Mouse (Mus musculus): ENCODE data around the gene Zfp322a. TPM values are rescaled to one million over a fixed set of nuclear protein-coding genes. Genes with fewer than 3 reads are reported as not detected.
"Not testable (repeated sequence)": the region's sequence is repeated elsewhere in the genome, so short reads cannot be mapped to it uniquely, and the experiment has no call there.

Zfp322a gene
- total RNA-seq, 2 experiments from 2014 or later, result 34.5 to 43.7 TPM

DNA sequence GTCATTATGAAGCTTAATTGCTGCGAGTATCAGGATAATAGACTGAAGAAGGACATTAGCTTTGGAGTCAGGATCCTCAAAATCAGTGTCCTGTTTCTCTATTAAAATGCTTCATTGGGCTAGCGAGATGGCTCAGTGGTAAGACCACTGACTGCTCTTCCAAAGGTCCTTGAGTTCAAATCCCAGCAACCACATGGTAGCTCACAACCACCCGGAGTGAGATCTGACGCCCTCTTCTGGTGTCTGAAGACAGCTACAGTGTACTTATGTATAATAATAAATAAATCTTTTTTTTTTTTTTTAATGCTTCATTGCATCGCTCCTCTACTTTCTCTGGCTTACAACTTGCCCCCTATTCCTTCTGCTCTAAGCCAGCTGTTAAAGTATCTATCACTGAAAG lies 14.5 kb downstream of the Zfp322a start:
- not testable (repeated sequence) for ATAC-seq (replicated peaks; ENCODE audit: poor library complexity, severe bottlenecking)

- no peak for ATAC-seq (replicated peaks; ENCODE audit: poor library complexity, severe bottlenecking)
These were observed 51.6 kb downstream of the Zfp322a start for GRCm38 (mm10) chr13:23317305-23317889.

DNA sequence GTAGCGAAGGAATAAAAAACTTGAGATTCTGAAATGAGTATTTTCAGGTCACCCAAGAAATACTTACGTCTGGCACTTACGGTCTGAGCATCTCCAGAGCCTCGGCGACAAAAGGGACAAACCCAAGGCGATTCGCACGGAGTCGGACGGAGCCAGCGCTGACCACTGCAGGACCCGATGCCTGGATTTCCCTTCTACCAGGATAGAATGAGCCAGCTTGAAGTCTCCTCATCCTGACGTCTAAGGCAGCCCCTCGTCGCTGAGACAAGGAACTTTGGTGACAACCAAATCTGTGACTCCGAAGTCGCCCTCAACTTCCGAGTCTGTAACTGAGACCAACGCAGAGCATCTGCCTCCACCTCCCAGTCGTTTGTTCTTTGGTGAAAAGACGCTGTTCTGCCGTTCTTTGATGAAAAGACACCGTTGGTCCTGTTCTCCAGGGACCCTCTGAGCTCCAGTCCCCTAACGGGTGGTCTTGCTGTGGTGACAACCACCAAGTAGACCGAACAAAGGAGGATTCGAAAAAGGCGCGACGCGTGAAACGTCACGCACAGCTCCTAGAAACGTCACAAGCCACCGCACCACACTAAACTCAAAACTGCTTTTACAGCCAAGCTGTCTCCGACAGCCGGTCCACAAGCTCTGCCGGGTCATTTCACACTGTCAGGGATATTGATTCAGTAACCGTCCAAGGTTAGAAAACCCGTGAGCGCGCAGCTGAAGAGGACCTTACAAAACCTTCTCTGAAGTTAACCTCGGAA lies 55.9 kb downstream of the Zfp322a start:
- 0 out of 2 replicates have a peak, but pooled peaks have one; percentile 5 for ATAC-seq (replicated peaks; ENCODE audit: poor library complexity, severe bottlenecking)

DNA sequence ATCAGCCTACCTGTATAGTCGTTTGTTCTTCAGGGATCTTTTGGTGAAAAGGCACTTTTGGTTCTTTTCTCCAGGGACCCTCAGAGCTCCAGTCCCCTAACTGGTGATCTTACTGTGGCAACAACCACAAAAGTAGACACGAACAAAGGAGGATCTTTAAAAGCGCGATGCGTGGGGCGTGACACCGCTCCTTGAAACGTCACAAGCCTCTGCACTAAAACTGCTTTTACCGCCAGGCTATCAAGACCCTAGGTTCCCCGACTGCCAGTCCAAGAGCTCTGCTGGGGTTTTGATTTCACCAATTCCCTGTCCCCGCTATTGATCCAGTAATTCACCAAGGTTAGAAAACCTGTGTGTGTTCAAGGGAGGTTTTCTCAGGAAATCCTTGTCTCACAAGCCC lies 59.0 kb downstream of the Zfp322a start:
- no peak for ATAC-seq (replicated peaks; ENCODE audit: poor library complexity, severe bottlenecking)

- ATAC-seq (replicated peaks; ENCODE audit: poor library complexity, severe bottlenecking), result no peak
These were observed 59.5 kb downstream of the Zfp322a start for GRCm38 (mm10) chr13:23309495-23310011.

DNA sequence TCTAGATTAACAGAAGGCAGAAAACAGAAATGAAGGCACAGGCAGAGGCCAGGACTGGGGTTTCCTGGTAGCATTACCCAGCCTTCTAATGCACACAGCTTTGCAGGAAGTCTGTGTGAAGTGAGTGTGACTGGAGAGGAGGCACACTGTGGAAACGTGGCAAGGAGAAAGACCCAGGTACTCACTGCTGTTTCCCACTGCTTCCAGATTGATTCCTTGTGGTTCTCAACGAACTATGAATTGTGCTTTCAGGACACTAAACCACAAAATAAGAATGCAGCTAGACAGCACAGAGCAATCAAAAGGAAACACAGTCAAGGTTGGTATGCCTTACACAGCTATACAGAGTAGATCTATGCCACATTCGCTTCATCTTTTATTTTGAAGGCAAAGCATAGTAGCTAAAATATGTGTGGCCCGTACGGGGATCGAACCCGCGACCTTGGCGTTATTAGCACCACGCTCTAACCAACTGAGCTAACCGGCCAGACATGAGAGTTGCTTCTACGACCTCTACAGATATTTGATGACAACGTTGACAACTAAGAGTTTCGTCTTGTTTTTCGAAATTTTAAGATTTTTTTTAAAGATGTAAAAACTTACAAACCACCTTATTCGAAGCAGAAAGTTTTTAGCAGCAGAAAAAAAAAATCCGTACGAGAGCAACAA lies 60.2 kb downstream of the Zfp322a start:
- ATAC-seq (replicated peaks; ENCODE audit: poor library complexity, severe bottlenecking), result not testable (repeated sequence)

DNA sequence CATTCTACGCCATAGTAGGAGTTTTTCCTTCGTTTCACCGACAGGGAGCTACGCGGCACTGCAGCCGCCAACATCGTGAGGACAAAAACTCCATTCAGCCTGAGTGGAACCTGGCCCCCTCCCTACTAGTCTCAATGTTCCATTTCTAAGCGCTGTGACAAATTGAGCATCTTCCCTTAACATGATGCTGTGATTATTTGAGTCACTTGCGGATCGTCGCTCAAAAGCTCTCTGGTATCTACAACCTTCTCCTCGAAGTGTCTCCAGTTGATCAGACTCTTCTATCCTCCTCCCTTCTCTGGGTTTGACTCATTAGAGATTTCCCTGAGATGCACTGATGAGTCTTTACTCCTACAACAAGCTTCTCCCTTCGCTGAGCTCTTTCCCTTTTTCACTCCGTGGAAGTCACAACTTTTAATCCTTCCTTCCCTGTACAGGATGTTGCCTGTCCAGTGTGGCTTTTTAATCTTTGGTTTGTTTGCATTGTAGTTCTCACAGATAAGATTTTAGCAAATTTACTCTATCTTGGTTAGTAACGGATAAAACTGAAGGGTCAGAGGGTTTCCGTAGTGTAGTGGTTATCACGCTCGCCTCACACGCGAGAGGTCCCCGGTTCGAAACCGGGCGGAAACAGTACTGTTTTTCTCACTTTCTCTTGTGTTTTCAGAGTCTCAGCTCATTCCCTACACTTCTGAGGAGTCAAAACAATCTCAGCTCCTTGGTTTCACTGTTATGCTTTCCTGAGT lies 61.8 kb downstream of the Zfp322a start:
- ATAC-seq (replicated peaks; ENCODE audit: poor library complexity, severe bottlenecking), result no peak

- ATAC-seq (replicated peaks; ENCODE audit: poor library complexity, severe bottlenecking), result no peak
These were observed 62.3 kb downstream of the Zfp322a start for GRCm38 (mm10) chr13:23306707-23307068.

Other genes starting within 250 kb of the Zfp322a start
- gene Vmn1r218, start 236.1 kb downstream of the Zfp322a start, total RNA-seq (2014; fragmentation: Nextera tagmentation), result not detected in 2 replicates
- gene Vmn1r218, start 236.1 kb downstream of the Zfp322a start, total RNA-seq (2017), result not detected in 2 replicates
- gene Vmn1r219, start 209.9 kb downstream of the Zfp322a start, total RNA-seq (2014; fragmentation: Nextera tagmentation), result not detected in 2 replicates
- gene Vmn1r219, start 209.9 kb downstream of the Zfp322a start, total RNA-seq (2017), result not detected in 2 replicates
- not detected in 2 replicates for gene Vmn1r220, start 181.2 kb downstream of the Zfp322a start, total RNA-seq (2014; fragmentation: Nextera tagmentation)
- gene Vmn1r220, start 181.2 kb downstream of the Zfp322a start, total RNA-seq (2017), result not detected in 2 replicates
- gene Vmn1r221, start 155.1 kb downstream of the Zfp322a start, total RNA-seq (2014; fragmentation: Nextera tagmentation), result not detected in 2 replicates
- gene Vmn1r221, start 155.1 kb downstream of the Zfp322a start, total RNA-seq (2017), result not detected in 2 replicates
- gene Vmn1r222, start 133.3 kb downstream of the Zfp322a start, total RNA-seq (2014; fragmentation: Nextera tagmentation), result not detected in 2 replicates
- not detected in 2 replicates for gene Vmn1r222, start 133.3 kb downstream of the Zfp322a start, total RNA-seq (2017)
- gene Vmn1r223, start 122.1 kb downstream of the Zfp322a start, total RNA-seq (2014; fragmentation: Nextera tagmentation), result not detected in 2 replicates
- not detected in 2 replicates for gene Vmn1r223, start 122.1 kb downstream of the Zfp322a start, total RNA-seq (2017)
- 2.9 and 5.7 TPM in 2 replicates for gene Abt1, start 54.7 kb upstream of the Zfp322a start, total RNA-seq (2014; fragmentation: Nextera tagmentation)
- gene Abt1, start 54.7 kb upstream of the Zfp322a start, total RNA-seq (2017), result 11.0 and 13.7 TPM in 2 replicates
- gene Btn1a1, start 96.7 kb upstream of the Zfp322a start, total RNA-seq (2014; fragmentation: Nextera tagmentation), result not detected in 2 replicates
- gene Btn1a1, start 96.7 kb upstream of the Zfp322a start, total RNA-seq (2017), result not detected in 2 replicates
- not detected in 2 replicates for gene Btn2a2, start 119.6 kb upstream of the Zfp322a start, total RNA-seq (2014; fragmentation: Nextera tagmentation)
- gene Btn2a2, start 119.6 kb upstream of the Zfp322a start, total RNA-seq (2017), result not detected in 2 replicates
- 19.7 and 101 TPM in 2 replicates for gene Hist1h4h, start 161.8 kb upstream of the Zfp322a start, total RNA-seq (2014; fragmentation: Nextera tagmentation)
- 1,184 and 1,507 TPM in 2 replicates for gene Hist1h4h, start 161.8 kb upstream of the Zfp322a start, total RNA-seq (2017)
- 23.5 TPM in 1 of 2 replicates, not detected in the other for gene Hist1h2af, start 164.7 kb upstream of the Zfp322a start, total RNA-seq (2014; fragmentation: Nextera tagmentation)
- 2,010 and 2,453 TPM in 2 replicates for gene Hist1h2af, start 164.7 kb upstream of the Zfp322a start, total RNA-seq (2017)
- 60.4 and 108 TPM in 2 replicates for gene Hist1h3g, start 166.2 kb upstream of the Zfp322a start, total RNA-seq (2014; fragmentation: Nextera tagmentation)
- gene Hist1h3g, start 166.2 kb upstream of the Zfp322a start, total RNA-seq (2017), result 191 and 281 TPM in 2 replicates
- 17.1 and 20.3 TPM in 2 replicates for gene Hist1h2bh, start 174.2 kb upstream of the Zfp322a start, total RNA-seq (2014; fragmentation: Nextera tagmentation)
- gene Hist1h2bh, start 174.2 kb upstream of the Zfp322a start, total RNA-seq (2017), result 126 and 172 TPM in 2 replicates
- 4.9 and 8.2 TPM in 2 replicates for gene Hist1h3f, start 174.8 kb upstream of the Zfp322a start, total RNA-seq (2014; fragmentation: Nextera tagmentation)
- 77.5 and 127 TPM in 2 replicates for gene Hist1h3f, start 174.8 kb upstream of the Zfp322a start, total RNA-seq (2017)
- 37.6 and 86.3 TPM in 2 replicates for gene Hist1h4f, start 182.4 kb upstream of the Zfp322a start, total RNA-seq (2014; fragmentation: Nextera tagmentation)
- gene Hist1h4f, start 182.4 kb upstream of the Zfp322a start, total RNA-seq (2017), result 2,370 and 2,590 TPM in 2 replicates
- 13.1 and 13.2 TPM in 2 replicates for gene Hist1h1d, start 184.1 kb upstream of the Zfp322a start, total RNA-seq (2014; fragmentation: Nextera tagmentation)
- 109 and 113 TPM in 2 replicates for gene Hist1h1d, start 184.1 kb upstream of the Zfp322a start, total RNA-seq (2017)
- 27.2 and 37.9 TPM in 2 replicates for gene Hist1h3e, start 193.2 kb upstream of the Zfp322a start, total RNA-seq (2014; fragmentation: Nextera tagmentation)
- gene Hist1h3e, start 193.2 kb upstream of the Zfp322a start, total RNA-seq (2017), result 218 and 293 TPM in 2 replicates
- 5.5 and 7.4 TPM in 2 replicates for gene Hist1h2ae, start 202.0 kb upstream of the Zfp322a start, total RNA-seq (2014; fragmentation: Nextera tagmentation)
- gene Hist1h2ae, start 202.0 kb upstream of the Zfp322a start, total RNA-seq (2017), result 405 and 464 TPM in 2 replicates
- gene Hist1h2bg, start 202.2 kb upstream of the Zfp322a start, total RNA-seq (2014; fragmentation: Nextera tagmentation), result 160 and 268 TPM in 2 replicates
- gene Hist1h2bg, start 202.2 kb upstream of the Zfp322a start, total RNA-seq (2017), result 1,365 and 1,429 TPM in 2 replicates
- 148 and 188 TPM in 2 replicates for gene Hist1h2bf, start 205.0 kb upstream of the Zfp322a start, total RNA-seq (2014; fragmentation: Nextera tagmentation)
- gene Hist1h2bf, start 205.0 kb upstream of the Zfp322a start, total RNA-seq (2017), result 453 and 461 TPM in 2 replicates
- not detected in 2 replicates for gene Hist1h2ad, start 205.2 kb upstream of the Zfp322a start, total RNA-seq (2014; fragmentation: Nextera tagmentation)
- gene Hist1h2ad, start 205.2 kb upstream of the Zfp322a start, total RNA-seq (2017), result 685 and 1,721 TPM in 2 replicates
- 52.8 and 62.0 TPM in 2 replicates for gene Hist1h3d, start 206.6 kb upstream of the Zfp322a start, total RNA-seq (2014; fragmentation: Nextera tagmentation)
- 83.5 and 136 TPM in 2 replicates for gene Hist1h3d, start 206.6 kb upstream of the Zfp322a start, total RNA-seq (2017)
- 116 and 278 TPM in 2 replicates for gene Hist1h4d, start 212.4 kb upstream of the Zfp322a start, total RNA-seq (2014; fragmentation: Nextera tagmentation)
- 929 and 1,118 TPM in 2 replicates for gene Hist1h4d, start 212.4 kb upstream of the Zfp322a start, total RNA-seq (2017)